Mouse (Mus musculus) cerebellum, postnatal 4 days (tissue): ENCODE results near the gene Cps1.

Source experiments
- DNase-seq, 2 experiments: peaks; one replicate each; pipeline ENCODE4 v3.0.0; 2022; ENCODE audit warnings: low spot score in 2 of 2, mixed read lengths in 1 of 2

Cps1 gene

GRCm38 (mm10) chr1:67122797-67123196 is at the start of gene Cps1:
TSS of gene Cps1 (plus strand) at chr1:67123026.
- no peak for DNase-seq

DNA sequence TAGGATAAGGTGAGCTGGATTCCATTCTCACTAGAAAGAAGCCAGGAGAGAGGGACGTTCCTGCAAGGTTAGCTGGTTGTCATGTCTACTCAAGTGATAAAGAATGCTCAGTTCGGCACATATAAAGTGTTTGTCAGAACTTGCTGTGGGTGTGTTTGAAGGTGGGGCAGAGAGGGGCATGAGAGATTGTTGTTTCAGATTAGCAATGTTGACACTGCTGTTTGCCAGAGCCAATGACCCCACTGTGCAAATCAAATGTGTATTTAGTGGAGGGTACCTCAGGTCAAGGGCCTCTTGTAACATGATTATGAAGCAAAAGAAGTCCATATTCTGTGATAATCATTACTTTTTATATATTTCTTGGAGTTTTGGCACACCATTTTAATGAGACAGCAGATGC is 45.1 kb upstream of the Cps1 start:
- no peak for DNase-seq

DNA sequence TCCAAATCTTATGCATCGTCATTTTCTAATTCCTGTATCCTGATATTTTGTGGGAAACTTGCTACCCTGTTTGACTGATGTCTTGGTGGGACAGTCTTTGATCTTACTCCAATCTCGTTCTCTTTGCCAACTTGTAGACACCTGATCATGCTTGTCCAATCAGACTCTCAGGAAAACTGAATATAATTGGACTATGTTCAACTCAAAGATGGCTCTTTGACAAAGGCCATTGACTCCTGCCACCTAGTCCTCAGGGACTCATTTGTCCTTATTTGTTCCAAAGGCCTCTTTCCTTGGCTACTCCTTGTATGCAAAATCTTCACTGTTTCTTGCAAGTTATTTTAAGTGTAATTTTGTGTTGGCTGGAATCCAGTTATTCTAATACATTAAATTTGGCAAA is 44.2 kb upstream of the Cps1 start:
- no peak for DNase-seq

DNA sequence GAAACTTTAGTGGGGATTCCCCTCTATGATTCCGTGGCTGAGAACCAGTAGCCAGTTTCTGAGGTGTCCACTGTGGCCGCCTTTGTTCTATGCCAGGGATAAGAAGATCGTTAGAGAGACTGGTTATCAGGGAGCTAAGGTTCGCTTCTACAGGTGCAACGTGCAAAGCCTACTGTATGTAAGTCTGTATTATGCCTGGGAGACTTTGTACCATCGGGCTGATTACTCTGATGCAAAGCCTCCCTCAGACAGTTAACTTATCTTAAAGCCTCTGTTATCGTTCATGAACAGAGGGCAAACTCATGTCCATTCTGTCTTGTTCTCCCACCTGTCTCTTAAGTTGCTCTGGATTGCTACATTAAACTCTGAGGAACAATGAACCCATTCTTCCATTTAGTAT is 43.7 kb upstream of the Cps1 start:
- no peak for DNase-seq

DNA sequence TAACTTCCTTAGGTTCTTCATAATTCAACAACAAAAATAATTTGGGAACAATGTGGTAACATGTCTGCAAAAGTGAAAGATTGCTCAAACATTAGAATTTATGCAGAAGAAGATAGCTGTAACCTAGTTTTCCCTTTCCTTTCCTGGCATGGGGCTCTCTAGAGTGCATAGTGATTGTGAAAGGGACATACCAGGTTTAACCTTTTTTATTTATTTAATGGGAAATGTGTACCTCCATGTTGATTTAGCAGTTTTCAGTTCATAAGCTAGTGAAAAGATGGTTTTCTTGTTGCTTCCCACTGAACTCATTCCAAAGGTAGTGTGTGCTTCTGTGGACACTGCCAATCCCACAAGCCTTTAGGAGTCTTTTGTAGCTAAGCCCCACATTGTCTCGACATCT is 30.4 kb upstream of the Cps1 start:
- DNase-seq = no peak

DNA sequence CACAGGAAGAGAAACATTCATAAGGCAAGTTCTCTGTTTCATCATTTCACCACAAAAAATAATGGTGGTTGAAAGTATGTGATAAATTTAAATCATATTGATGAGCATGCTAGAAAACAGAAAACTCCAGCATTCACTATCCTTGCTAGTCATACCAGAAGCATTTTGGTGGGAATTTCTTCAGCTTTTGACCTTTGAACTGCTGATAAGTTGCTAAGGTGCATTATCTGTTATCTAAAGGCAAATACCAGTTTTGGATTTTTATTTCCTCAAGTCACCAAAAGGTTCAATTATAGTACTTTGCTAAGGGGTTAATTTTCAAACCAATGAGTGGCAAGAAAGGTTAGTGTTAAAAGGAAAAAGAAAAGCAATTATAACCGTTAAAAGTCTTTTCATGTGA is 23.6 kb upstream of the Cps1 start:
- DNase-seq = no peak

- DNase-seq = no peak
Measured at GRCm38 (mm10) chr1:67103476-67104248, 19.2 kb upstream of the Cps1 start.

- DNase-seq = no peak
Measured at GRCm38 (mm10) chr1:67111621-67112298, 11.1 kb upstream of the Cps1 start.

DNA sequence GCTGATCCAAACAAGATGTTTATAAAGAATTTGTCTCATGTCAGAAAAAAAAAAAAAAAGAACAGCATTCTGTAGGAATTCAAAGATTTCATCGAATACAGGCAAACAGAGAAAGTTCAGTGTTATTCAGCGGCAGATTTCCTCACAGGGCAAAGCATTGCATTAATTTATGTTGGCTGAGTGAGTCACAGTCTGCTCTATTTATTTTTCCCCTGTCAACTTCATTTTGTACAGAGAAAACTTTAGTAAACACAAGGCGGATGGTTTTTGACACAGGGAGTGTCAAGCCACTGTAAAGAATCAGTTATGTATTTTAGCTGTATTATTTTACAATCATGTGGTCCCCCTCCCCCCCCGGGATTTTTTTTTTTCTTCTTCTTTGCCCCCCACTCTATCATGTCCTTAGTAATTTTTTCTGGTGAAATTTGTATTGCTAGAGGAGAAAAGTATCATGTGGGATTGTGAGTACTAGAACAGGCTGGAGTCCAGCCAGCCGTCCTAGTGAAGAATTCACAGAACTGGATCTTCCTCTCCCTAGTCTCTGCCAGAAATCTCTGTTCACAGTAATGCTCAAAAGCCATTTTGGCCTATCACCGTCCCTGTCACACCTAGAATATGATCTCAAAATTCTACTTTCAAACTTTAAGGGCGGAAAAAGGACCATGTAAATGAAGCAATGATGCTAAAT is 9.3 kb upstream of the Cps1 start:
- DNase-seq = no peak

- DNase-seq = no peak
Measured at GRCm38 (mm10) chr1:67116571-67116970, 6.3 kb upstream of the Cps1 start.

DNA sequence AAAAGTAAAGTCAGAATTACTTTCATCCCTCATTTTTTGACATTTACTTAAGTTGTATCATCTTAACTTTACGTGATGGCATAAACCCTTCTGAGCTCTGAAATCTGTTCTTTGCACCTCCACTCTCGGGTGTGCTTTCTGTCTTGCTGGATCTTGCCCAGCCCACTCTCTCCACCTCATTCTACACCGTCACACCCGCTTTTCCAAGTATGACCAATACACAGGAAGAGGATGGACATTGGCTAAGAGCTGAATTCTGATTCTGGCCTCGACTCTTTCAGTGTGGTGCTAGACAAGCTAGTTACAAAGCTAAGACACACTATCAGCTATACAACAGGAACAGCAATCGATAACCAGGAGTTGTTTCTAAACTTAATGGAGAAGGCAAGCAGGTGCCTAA is 5.0 kb upstream of the Cps1 start:
- DNase-seq = no peak

DNA sequence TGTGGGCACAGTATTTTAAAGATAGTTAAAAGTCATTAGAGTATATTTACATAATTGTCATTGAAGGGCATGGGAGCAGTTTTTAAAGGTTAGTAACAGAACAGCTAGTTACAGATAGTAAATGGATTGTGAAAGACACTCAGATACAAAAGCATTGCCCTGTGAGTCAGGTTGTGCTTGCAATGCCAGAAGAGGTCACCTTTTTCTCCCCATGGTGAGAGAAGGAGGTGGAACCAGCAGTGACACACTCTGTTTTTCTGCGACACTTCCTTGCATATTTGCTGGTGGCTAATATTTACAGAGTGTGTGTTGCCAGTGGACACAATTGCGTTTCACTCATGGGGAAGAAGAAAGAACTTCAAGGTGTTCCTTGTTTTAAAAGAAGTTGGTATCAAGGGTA is 2.6 kb downstream of the Cps1 start:
- no peak for DNase-seq

DNA sequence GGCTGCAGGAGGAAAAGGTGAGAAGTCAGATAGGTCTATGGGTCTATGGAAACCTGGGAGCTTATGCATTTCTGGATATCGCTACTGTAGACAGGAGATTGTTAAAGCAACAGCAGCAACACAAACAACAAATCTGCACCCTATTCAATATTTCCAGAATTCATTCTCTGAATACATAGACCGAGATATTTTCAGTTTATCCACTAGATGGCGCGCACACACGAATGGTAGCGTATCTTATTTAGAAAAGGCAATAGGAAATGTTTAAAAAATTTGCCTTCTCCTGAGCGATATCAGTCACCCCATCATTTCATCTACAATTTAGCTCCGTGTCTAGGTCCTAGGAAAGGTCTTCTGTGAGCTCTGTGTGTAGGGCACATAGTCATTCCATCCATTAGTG is 21.1 kb downstream of the Cps1 start:
- peak in 1 of 2 experiments; percentile 7 for DNase-seq

GRCm38 (mm10) chr1:67151246-67151645 is 28.4 kb downstream of the Cps1 start:
- DNase-seq = no peak

DNA sequence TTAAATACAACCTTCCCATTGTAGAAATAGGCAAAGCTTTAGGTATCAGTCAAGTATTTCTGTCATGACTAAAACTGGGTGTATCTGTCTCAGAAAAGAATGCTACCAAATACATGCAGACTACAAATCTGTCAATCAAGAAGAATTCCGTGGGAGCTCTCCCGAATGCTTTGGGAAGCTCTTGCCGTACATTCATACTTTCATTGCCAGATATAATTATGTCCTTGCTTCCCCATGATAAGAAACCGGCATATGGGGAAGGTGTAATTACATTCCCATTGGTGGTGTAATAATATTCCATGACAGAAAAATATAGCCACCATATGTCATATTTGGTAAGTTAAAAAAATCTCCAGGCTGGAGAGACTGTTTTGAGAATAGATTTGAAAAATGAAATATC is 44.5 kb downstream of the Cps1 start:
- no peak for DNase-seq

- DNase-seq = peak; percentile 46 to 66
Measured at GRCm38 (mm10) chr1:67181165-67181564, 58.3 kb downstream of the Cps1 start.

DNA sequence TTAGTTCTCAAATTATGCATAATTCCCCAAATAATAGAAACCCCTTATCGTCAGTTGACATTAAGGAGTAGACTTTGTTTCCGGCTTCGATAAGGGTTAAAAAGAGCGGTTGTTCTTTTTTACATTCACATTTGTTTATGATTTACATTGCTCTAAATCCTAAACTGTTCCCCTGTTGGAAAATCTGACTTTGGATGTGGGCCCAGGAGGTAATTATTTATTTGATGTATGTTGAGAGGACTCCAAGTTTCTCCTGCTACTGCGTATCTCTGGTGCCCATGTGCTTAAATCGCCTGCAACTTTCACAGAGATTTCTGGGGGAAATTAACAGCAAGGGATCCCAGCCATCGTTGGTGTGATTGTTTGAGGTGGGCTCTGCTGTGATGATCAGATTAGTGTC is 59.4 kb downstream of the Cps1 start:
- DNase-seq = no peak

DNA sequence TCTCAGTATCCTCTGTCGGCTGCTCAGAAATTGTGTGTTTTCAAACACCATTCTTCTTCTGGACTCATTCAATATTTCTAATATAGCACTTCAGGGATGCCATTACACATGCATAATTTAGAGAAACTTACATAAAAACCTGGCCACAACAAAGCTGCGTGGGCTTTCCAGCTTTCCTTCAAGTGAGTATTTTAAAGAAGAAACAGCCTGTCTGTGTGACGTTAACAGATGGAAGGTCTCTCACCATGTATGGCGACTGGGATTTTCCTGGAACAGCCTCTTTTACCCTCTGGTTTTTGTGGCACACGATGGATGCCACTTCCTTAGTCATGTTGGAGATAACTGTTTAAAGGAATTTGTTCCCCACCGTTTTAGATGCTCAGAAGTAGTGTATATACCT is 60.7 kb downstream of the Cps1 start:
- DNase-seq = no peak

DNA sequence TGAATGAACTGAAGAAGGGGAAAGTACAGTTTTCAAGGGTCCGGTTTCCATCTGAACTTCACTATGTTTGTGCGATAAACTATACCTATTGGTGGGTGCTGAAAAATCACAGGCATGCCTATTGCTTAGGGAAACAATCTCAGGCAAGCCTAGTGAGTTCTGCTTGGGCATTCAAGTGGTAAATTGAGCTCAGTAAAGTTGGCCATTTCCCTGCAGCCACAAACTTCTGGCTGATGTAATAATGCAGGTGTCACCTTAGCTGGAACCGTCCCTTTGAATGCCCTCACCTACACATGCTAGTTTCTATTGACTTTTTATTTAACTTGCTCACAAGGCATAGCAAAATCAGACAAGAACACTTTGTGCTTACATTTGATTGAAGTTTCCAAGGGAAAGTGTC is 61.3 kb downstream of the Cps1 start:
- DNase-seq = no peak

DNA sequence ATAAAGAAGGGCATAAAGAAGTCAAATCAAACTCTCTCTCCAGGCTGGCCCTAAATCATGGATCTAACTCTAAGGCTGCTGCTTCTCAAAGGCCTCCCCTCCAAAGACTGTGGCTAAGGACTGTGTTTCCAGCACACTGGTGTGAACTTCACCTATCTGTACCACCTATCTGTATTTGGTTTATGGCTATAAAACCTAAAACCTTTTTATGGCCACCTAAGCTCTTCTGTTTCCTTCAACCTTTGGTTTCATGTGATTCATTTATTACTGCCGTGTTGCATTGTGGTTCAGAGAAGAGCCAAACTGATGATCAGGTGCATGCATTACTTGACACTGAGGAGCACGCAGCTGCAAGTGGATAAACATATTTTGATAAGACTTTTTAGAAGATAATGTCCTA is 74.5 kb downstream of the Cps1 start:
- no peak for DNase-seq

- DNase-seq = peak in 1 of 2 experiments; percentile 34
Measured at GRCm38 (mm10) chr1:67218339-67218944, 95.6 kb downstream of the Cps1 start.

DNA sequence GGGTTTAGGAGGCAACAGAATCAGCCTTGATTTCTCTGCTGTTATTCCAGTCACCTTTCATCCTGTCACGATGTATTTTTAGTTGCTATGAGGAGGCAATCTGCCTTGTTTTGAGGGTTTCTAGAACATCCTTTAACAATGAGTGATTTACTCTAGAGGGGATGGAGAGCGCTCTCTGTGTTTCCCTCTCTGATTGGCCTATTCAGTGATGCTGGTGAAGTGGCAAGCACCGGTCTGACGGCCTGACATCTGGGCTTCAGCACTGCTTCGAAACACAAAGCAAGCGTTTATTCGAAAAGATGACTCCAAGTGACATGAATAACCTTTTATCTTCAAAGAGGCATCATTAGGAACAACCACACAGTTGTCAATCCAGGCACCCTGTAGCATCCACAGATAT is 100.8 kb downstream of the Cps1 start:
- DNase-seq = no peak

DNA sequence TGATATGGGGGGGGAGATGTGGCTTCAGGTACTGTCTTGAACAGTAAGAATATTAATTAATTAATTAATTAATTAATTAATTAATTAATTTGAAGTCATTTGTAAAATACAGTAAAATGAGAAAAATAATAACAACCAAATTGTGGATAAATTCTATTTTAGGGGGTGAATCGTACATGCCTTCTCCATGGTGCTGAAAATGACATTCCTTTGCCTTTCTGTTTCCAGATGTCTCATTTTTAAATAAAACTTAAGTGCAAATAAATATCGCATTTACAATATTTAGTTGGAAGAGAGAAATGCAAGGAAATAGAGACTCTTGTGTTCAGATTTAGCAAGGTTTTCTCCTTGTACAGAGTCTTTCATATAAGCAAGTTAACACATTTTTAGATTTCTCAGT is 112.0 kb downstream of the Cps1 start:
- DNase-seq = no peak
